Mouse (Mus musculus) stomach, embryonic 15.5 days (tissue): Measurements from ENCODE around the gene Tmem185b. TPM values are rescaled to one million over a fixed set of nuclear protein-coding genes. Genes with fewer than 3 reads are reported as not detected.

ENCODE experiments used
- ATAC-seq: fragments of 200-750 bp; cut with Nextera tagmentation; 2 replicates; pipeline ENCODE4 v1.8.0; 2017; ENCODE audit warnings: low read depth, moderate number of reproducible peaks, moderate TSS enrichment; ENCODE audit not compliant: insufficient read depth, low FRiP score
- H3K27ac ChIP-seq: fragments of 300-500 bp; sonication (generic); 2 replicates; pipeline ENCODE4 v1.5.1; 2015; ENCODE audit warnings: mild to moderate bottlenecking, inconsistent platforms
- H3K27me3 ChIP-seq: fragments of 300-500 bp; sonication (generic); replicated peaks from 2 replicates; pipeline ENCODE4 v1.6.1; 2015; ENCODE audit warnings: inconsistent platforms
- H3K36me3 ChIP-seq: fragments of 300-500 bp; sonication (generic); 2 replicates; pipeline ENCODE4 v1.6.1; 2015; ENCODE audit warnings: inconsistent platforms
- H3K4me1 ChIP-seq: fragments of 300-500 bp; sonication (generic); 2 replicates; pipeline ENCODE4 v1.6.1; 2015; ENCODE audit warnings: inconsistent platforms
- H3K4me2 ChIP-seq: fragments of 300-500 bp; sonication (generic); 2 replicates; pipeline ENCODE4 v1.6.1; 2015; ENCODE audit warnings: mild to moderate bottlenecking, inconsistent platforms
- H3K4me3 ChIP-seq: fragments of 300-500 bp; sonication (generic); replicated peaks from 2 replicates; pipeline ENCODE4 v1.5.1; 2015; ENCODE audit warnings: inconsistent platforms
- H3K9ac ChIP-seq: fragments of 300-500 bp; sonication (generic); 2 replicates; pipeline ENCODE4 v1.6.1; 2015; ENCODE audit warnings: inconsistent platforms
- H3K9me3 ChIP-seq: fragments of 300-500 bp; sonication (generic); 2 replicates; pipeline ENCODE4 v1.6.1; 2016; ENCODE audit warnings: inconsistent platforms
- WGBS: fragments of 180-500 bp; shearing (Covaris S2); methylation state at CpG from one replicate; pipeline ENCODE4 v1.1.7; 2015; 5-methylcytosine and 5-hydroxymethylcytosine counted together
- polyA plus RNA-seq: library from polyadenylated mRNA; unstranded; fragments of >200 nt; fragmentation: Nextera tagmentation; extraction: Ambion mirVana; gene quantifications from 2 replicates; pipeline ENCODE4 v1.2.1, GENCODE M21; 2015

Gene Tmem185b
- 22.2 and 22.9 TPM in 2 replicates for polyA plus RNA-seq

DNA sequence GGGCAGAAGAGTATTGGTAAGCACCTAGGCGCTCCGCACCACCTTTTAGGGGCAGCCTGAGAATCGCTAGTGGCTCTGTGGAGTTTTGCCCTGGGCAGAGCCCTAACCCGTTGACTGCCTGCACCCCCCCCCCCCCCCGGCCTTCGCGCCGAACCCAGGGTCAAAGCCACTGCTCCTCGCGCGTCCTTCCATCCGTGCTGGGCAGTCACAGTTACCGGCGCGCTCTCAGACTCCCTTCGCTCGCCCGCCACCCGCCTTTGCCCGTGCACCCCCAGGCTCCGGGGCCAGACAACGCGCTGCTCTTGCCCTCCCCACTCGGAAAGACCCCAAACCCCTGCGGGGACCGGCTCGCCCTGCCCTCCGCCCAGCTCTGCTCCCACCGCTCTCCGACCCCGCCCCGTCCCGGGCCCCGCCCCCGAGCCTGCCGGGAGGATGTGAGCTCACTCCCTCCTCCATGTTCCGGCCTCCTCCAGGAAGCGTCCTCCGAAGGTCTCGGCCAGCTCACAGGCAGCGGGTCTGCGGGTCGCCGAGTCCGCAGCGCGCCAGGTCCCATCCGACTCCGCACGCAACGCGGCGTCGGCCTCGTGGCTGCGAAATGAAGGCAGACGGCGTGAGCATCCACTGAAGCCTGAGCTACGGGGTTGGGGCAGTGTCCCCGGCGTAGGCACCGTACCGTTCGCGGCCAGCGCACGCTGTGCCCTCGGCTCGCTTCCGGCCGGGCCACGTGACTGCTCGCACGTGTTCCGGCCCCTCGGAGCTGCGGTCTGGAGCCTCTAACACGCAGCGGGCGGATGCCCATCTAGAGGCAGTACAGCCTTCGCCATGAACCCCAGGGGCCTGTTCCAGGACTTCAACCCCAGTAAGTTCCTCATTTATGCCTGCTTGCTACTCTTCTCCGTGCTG is at the start of gene Tmem185b:
Gene Tmem185b (plus strand): TSS at position 472 of the 903 bp plus-strand sequence.
- Histone ChIP-seq H3K9ac (peak within 1 kb of the TSS; percentile 63), H3K4me1 (peaks cover 18% of the 10 kb centered on the region), H3K36me3 (peaks cover 23% of the 10 kb centered on the region), H3K27ac (peak within 1 kb of the TSS; percentile 92), H3K27me3 (no peaks in the 10 kb centered on the region), H3K9me3 (no peaks in the 10 kb centered on the region), H3K4me2 (peak within 1 kb of the TSS; percentile 92), H3K4me3 (peak within 1 kb of the TSS; percentile 71)
- WGBS: 1% methylated on average over 82 of the region's 82 CpGs
- ATAC-seq: peak; percentile 94

- Histone ChIP-seq H3K4me2 (no peak overlapping the region), H3K27me3 (no peaks in the 10 kb centered on the region), H3K4me1 (no peaks in the 10 kb centered on the region), H3K9ac (no peak overlapping the region), H3K9me3 (no peaks in the 10 kb centered on the region), H3K36me3 (peaks cover 10% of the 10 kb centered on the region), H3K4me3 (no peak overlapping the region), H3K27ac (no peak overlapping the region)
- WGBS: 84% methylated on average over 7 of the region's 7 CpGs
- ATAC-seq: no peak
These were observed 49.0 kb upstream of the Tmem185b start for GRCm38 (mm10) chr1:119476905-119477353.

GRCm38 (mm10) chr1:119479641-119480040 is 46.3 kb upstream of the Tmem185b start:
- Histone ChIP-seq H3K4me2 (no peak overlapping the region), H3K4me3 (no peak overlapping the region), H3K27ac (no peak overlapping the region), H3K9me3 (no peaks in the 10 kb centered on the region), H3K9ac (no peak overlapping the region), H3K36me3 (peaks cover 16% of the 10 kb centered on the region), H3K27me3 (no peaks in the 10 kb centered on the region), H3K4me1 (no peaks in the 10 kb centered on the region)
- ATAC-seq: no peak
- 75% methylated on average over 4 of the region's 4 CpGs for WGBS

DNA sequence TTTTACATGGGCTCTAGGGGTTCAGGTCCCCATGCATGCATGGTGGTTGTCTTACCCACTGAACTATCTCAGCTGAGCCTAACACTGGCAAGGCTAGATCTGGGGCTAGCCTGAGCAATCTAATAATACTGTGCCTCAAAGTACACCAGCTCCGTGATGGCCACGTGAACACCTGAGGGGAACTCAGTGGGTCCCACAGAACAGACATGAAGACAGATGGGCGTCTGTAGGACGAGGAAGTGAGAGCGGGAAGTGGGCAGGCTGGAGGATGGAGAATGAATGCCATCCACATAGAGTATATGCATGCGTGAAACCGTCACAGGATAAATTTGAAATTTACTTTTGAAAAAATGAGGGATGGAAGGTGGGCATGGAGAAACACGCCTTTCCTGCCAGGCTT is 45.3 kb upstream of the Tmem185b start:
- no peaks in the 10 kb centered on the region for H3K9me3 ChIP-seq
- H3K4me1 ChIP-seq: 0 out of 2 replicates have a peak, but pooled peaks cover under 1% of the 10 kb centered on the region
- no peak overlapping the region for H3K27ac ChIP-seq
- no peak for ATAC-seq
- no peak overlapping the region for H3K9ac ChIP-seq
- H3K4me3 ChIP-seq: no peak overlapping the region
- WGBS: 89% methylated on average over 8 of the region's 8 CpGs
- peaks cover 10% of the 10 kb centered on the region for H3K36me3 ChIP-seq
- H3K27me3 ChIP-seq: no peaks in the 10 kb centered on the region
- H3K4me2 ChIP-seq: no peak overlapping the region

- no peak overlapping the region for H3K27ac ChIP-seq
- 92% methylated on average over 7 of the region's 7 CpGs for WGBS
These were observed 44.6 kb upstream of the Tmem185b start for GRCm38 (mm10) chr1:119481205-119481932.

DNA sequence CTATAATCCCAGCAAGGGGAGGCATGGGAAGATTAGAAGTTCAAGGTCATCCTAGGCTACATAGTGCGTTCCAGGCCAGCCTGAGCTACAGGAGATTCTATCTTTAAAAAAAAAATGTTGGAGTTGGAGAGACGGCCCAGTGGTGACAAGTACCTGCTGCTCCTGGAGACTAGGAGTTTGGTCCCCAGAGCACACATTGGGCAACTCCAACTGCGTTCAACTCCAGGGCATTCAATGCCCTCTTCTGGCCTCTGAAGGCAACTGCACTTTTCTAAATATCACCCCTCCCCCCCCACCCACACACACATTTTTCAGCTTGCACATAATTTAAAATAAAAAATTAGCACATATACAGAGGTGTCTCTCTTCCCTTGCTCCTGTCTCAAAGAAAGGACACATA is 43.1 kb upstream of the Tmem185b start:
- no peak for ATAC-seq
- H3K36me3 ChIP-seq: peaks cover 10% of the 10 kb centered on the region
- H3K27ac ChIP-seq: no peak overlapping the region
- no peaks in the 10 kb centered on the region for H3K27me3 ChIP-seq
- H3K4me1 ChIP-seq: 0 out of 2 replicates have a peak, but pooled peaks cover 5% of the 10 kb centered on the region
- H3K9me3 ChIP-seq: no peaks in the 10 kb centered on the region
- H3K9ac ChIP-seq: no peak overlapping the region
- WGBS: 66% methylated on average over 3 of the region's 3 CpGs
- H3K4me3 ChIP-seq: no peak overlapping the region
- H3K4me2 ChIP-seq: no peak overlapping the region

More at GRCm38 (mm10) chr1:119481205-119481932, 44.6 kb upstream of the Tmem185b start:
- H3K36me3 ChIP-seq: peaks cover 10% of the 10 kb centered on the region
- no peak overlapping the region for H3K4me2 ChIP-seq
- ATAC-seq: no peak
- H3K4me1 ChIP-seq: 0 out of 2 replicates have a peak, but pooled peaks cover 5% of the 10 kb centered on the region
- H3K9me3 ChIP-seq: no peaks in the 10 kb centered on the region
- H3K4me3 ChIP-seq: no peak overlapping the region
- no peaks in the 10 kb centered on the region for H3K27me3 ChIP-seq
- H3K9ac ChIP-seq: no peak overlapping the region

- Histone ChIP-seq H3K4me1 (0 out of 2 replicates have a peak, but pooled peaks cover 5% of the 10 kb centered on the region), H3K9me3 (no peaks in the 10 kb centered on the region), H3K9ac (no peak overlapping the region), H3K4me3 (no peak overlapping the region), H3K36me3 (peaks cover 10% of the 10 kb centered on the region), H3K4me2 (no peak overlapping the region), H3K27ac (no peak overlapping the region), H3K27me3 (no peaks in the 10 kb centered on the region)
- WGBS: 62% methylated on average over 3 of the region's 3 CpGs
- no peak for ATAC-seq
These were observed 41.5 kb upstream of the Tmem185b start for GRCm38 (mm10) chr1:119484457-119484856.

DNA sequence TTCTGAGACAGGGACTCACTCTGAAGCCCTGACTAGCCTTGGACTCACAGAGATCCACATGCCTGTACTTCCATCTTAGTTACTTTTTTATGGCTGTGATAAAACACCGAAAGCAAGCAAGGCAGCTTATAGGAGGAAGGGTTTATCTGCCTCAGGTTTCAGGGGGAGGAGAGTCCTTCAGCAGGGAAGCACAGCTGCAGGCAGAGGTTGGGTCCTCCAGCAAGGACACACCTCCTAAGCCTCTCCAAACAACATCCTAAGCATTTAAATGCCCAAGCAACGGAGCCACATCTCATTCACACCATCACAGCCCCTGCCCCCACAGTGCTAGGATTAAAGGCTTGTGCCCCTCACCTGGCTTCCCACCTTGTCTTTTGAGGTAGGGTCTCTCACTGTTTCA is 40.1 kb upstream of the Tmem185b start:
- Histone ChIP-seq H3K4me3 (no peak overlapping the region), H3K36me3 (peaks cover 10% of the 10 kb centered on the region), H3K4me2 (no peak overlapping the region), H3K9me3 (no peaks in the 10 kb centered on the region), H3K9ac (no peak overlapping the region), H3K27ac (no peak overlapping the region), H3K4me1 (0 out of 2 replicates have a peak, but pooled peaks cover 5% of the 10 kb centered on the region), H3K27me3 (no peaks in the 10 kb centered on the region)
- 24% methylated on average over 2 of the region's 2 CpGs for WGBS
- 0 out of 2 replicates have a peak, but pooled peaks have one; percentile 9 for ATAC-seq

DNA sequence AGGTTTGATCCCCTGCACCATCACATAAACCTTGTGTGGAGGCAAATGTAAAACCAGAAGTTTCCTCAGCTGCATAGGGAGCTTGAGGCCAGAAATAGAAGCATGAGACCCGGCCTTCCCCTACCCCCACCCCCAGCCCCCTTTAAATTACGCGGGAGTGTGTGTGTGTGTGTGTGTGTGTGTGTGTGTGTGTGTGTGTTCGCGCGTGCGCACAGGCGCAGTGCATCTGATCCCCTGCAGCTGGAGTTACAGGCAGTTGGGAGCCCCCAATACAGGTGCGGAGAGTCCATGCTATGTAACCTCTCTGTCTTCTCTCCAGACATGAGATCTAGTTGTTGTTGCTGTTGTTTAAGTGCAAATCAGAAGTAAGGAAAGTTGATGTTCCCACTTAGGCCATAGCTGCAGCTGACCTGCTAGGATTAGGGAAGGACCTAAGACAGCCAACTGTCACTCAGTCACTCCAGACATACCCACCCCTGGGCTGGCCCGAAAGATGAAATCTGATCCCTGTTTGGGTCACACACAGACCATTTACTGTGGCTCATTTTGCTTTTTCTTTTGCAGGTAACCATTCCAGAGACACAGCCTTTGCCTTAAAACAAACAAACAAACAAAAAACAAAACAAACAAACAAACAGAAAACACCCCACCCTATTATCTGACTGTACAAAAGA is 37.9 kb upstream of the Tmem185b start:
- H3K4me3 ChIP-seq: no peak overlapping the region
- H3K4me1 ChIP-seq: peaks cover 16% of the 10 kb centered on the region
- H3K9me3 ChIP-seq: no peaks in the 10 kb centered on the region
- no peaks in the 10 kb centered on the region for H3K27me3 ChIP-seq
- no peaks in the 10 kb centered on the region for H3K36me3 ChIP-seq
- WGBS: 51% methylated on average over 10 of the region's 10 CpGs
- H3K27ac ChIP-seq: no peak overlapping the region
- no peak for ATAC-seq
- no peak overlapping the region for H3K9ac ChIP-seq
- no peak overlapping the region for H3K4me2 ChIP-seq

- Histone ChIP-seq H3K4me3 (no peak overlapping the region), H3K27ac (no peak overlapping the region), H3K27me3 (no peaks in the 10 kb centered on the region), H3K9ac (no peak overlapping the region), H3K4me2 (no peak overlapping the region), H3K9me3 (no peaks in the 10 kb centered on the region), H3K4me1 (peaks cover 17% of the 10 kb centered on the region), H3K36me3 (no peaks in the 10 kb centered on the region)
- WGBS: 63% methylated on average over 7 of the region's 7 CpGs
- no peak for ATAC-seq
These were observed 35.2 kb upstream of the Tmem185b start for GRCm38 (mm10) chr1:119490765-119491164.

GRCm38 (mm10) chr1:119492097-119492496 is 33.9 kb upstream of the Tmem185b start:
- H3K27ac ChIP-seq: peak overlapping the region; percentile 75
- WGBS: 18% methylated on average over 11 of the region's 11 CpGs
- H3K4me3 ChIP-seq: no peak overlapping the region; the same call in 1 of the 2 replicates

More at GRCm38 (mm10) chr1:119492097-119492496, 33.9 kb upstream of the Tmem185b start:
- Histone ChIP-seq H3K4me1 (peaks cover 14% of the 10 kb centered on the region), H3K9me3 (no peaks in the 10 kb centered on the region), H3K36me3 (no peaks in the 10 kb centered on the region), H3K9ac (no peak overlapping the region), H3K4me2 (peak overlapping the region; percentile 29), H3K27me3 (no peaks in the 10 kb centered on the region)
- ATAC-seq: peak; percentile 82
